Mouse (Mus musculus) myocyte (in vitro differentiated cells): ENCODE data around the gene Nupr1.

Experiments used
- CEBPB ChIP-seq: IDR thresholded peaks from 2 replicates; pipeline ENCODE4 v1.6.1; 2011; ENCODE audit warnings: mild to moderate bottlenecking, moderate library complexity; ENCODE audit not compliant: poor library complexity, insufficient read depth, severe bottlenecking
- E2F4 ChIP-seq: IDR thresholded peaks from one replicate; pipeline ENCODE4 v1.6.1; 2011; ENCODE audit warnings: mild to moderate bottlenecking, control low read depth, moderate library complexity; ENCODE audit not compliant: insufficient read depth
- MAX ChIP-seq: IDR thresholded peaks from one replicate; pipeline ENCODE4 v1.6.1; 2011; ENCODE audit warnings: low read depth, mild to moderate bottlenecking, control low read depth
- MYOG ChIP-seq, 3 experiments: IDR thresholded peaks; one replicate each; pipeline ENCODE4 v1.6.1; 2011; ENCODE audit warnings: control low read depth in 2 of 3, low read depth in 2 of 3, mild to moderate bottlenecking in 2 of 3; ENCODE audit not compliant: insufficient read length in 2 of 3, control insufficient read depth in 1 of 3, insufficient read depth in 1 of 3
- POLR2A ChIP-seq: IDR thresholded peaks from one replicate; pipeline ENCODE4 v1.6.1; 2011; ENCODE audit warnings: low read depth, mild to moderate bottlenecking, control low read depth, moderate library complexity; ENCODE audit not compliant: insufficient read length
- POLR2AphosphoS2 ChIP-seq: IDR thresholded peaks from one replicate; pipeline ENCODE4 v1.6.1; 2011; ENCODE audit warnings: low read depth, control low read depth; ENCODE audit not compliant: insufficient read length
- REST ChIP-seq: IDR thresholded peaks from one replicate; pipeline ENCODE4 v1.6.1; 2011; ENCODE audit warnings: mild to moderate bottlenecking, control low read depth, moderate library complexity; ENCODE audit not compliant: insufficient read depth, insufficient read length
- TCF12 ChIP-seq: IDR thresholded peaks from one replicate; pipeline ENCODE4 v1.6.1; 2011; ENCODE audit warnings: mild to moderate bottlenecking, control low read depth; ENCODE audit not compliant: poor library complexity, insufficient read depth, severe bottlenecking
- USF1 ChIP-seq: IDR thresholded peaks from one replicate; pipeline ENCODE4 v1.6.1; 2011; ENCODE audit warnings: low read depth, mild to moderate bottlenecking, control low read depth, moderate library complexity

GRCm38 (mm10) chr7:126676631-126677220, 46.1 kb upstream of the Nupr1 start:
- no peak for TF ChIP-seq E2F4
- TF ChIP-seq POLR2A = no peak
- no peak for TF ChIP-seq MYOG (IDR thresholded peaks at IDR 0.05; ENCODE audit: control insufficient read depth in 1 of 3, insufficient read depth in 1 of 3, insufficient read length in 2 of 3, low read depth in 2 of 3)
- TF ChIP-seq POLR2AphosphoS2 = no peak
- TF ChIP-seq USF1 = no peak
- TF ChIP-seq CEBPB = no peak
- TF ChIP-seq MAX = no peak
- no peak for TF ChIP-seq TCF12
- TF ChIP-seq REST = no peak
